In the genomic region with DNA sequence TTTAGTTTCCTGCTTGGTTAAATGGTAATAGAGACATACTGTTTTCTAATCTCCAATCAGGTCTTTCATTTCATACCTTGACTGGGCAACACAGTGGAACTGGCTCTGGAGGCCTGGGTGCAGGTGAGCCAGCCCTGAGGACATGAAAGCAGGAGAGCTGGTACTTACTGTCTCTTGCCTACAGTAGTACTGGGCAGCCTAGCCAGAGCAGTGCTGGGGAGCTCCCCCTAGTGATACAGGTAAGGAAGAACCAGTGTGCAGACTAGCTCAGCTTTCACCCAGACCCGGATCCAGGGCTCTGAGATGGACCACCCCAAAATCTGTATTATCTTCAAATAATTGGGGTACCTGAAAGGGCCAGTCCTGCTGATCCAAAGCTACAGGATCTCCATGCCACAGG, we compare ENCODE assay signal across 8 mouse cellular contexts.
DNase-seq lines count a peak whose midpoint lies in the region; ATAC-seq and TF ChIP-seq lines count a peak whose summit lies in the region.

No protein-coding gene starts in this region.

- no peaks in the 10 kb centered on the region for H3K4me1 ChIP-seq in bone marrow, adult 2 months (ENCODE audit: control insufficient read depth, insufficient read depth, low read length)
- H3K4me1 ChIP-seq in midbrain, embryonic 15.5 days = no peaks in the 10 kb centered on the region

- no peak overlapping the region for H3K27ac ChIP-seq in bone marrow, adult 2 months (ENCODE audit: control insufficient read depth, insufficient read depth, low read depth, low read length, poor library complexity)
- no peak overlapping the region for H3K27ac ChIP-seq in midbrain, embryonic 15.5 days

- H3K27me3 ChIP-seq in midbrain, embryonic 15.5 days (replicated peaks) = no peaks in the 10 kb centered on the region

- no peaks in the 10 kb centered on the region for H3K9me3 ChIP-seq in midbrain, embryonic 15.5 days

- WGBS in bone marrow, adult 2 months = 58% methylated on average over 1 of the region's 1 CpGs
- WGBS in midbrain, embryonic 15.5 days = 68% methylated on average over 1 of the region's 1 CpGs

- no peak overlapping the region for H3K4me2 ChIP-seq in midbrain, embryonic 15.5 days

- peak; percentile 34; the same call in 1 of the 2 replicates for TF ChIP-seq CTCF in bone marrow, adult 2 months (IDR thresholded peaks at IDR 0.05; ENCODE audit: control insufficient read depth, insufficient read depth, low read length)

- peak; percentile 19 for DNase-seq in layer of hippocampus, adult 11-12 months (ENCODE audit: low spot score)
- DNase-seq in layer of hippocampus, postnatal 25 days (ENCODE audit: extremely low spot score in 1 of 2, low spot score in 1 of 2) = no peak
- DNase-seq in kidney, adult 9 months = peak; percentile 36
- DNase-seq in frontal cortex, postnatal 25 days (ENCODE audit: low spot score in 2 of 2) = no peak
- no peak for DNase-seq in right cerebral cortex, postnatal 36 days (ENCODE audit: low spot score in 2 of 2)

- H3K9ac ChIP-seq in midbrain, embryonic 15.5 days = no peak overlapping the region

- no peak overlapping the region for H3K4me3 ChIP-seq in bone marrow, adult 2 months (replicated peaks; ENCODE audit: control insufficient read depth, low read depth, low read length)
- no peak overlapping the region for H3K4me3 ChIP-seq in midbrain, embryonic 15.5 days

- no peaks in the 10 kb centered on the region for H3K36me3 ChIP-seq in midbrain, embryonic 15.5 days (replicated peaks)

- no peak for TF ChIP-seq POLR2A in bone marrow, adult 2 months (IDR thresholded peaks at IDR 0.05; ENCODE audit: borderline replicate concordance, control insufficient read depth, low read depth, low read length)

- ATAC-seq in midbrain, embryonic 15.5 days (replicated peaks) = peak; percentile 55; the same call in 1 of the 2 replicates
- ATAC-seq in erythroblast, adult 5-6 weeks (replicated peaks; ENCODE audit: low FRiP score, poor library complexity, severe bottlenecking) = no peak

Comparison
In these comparisons a context has a peak if more than half of its experiments do, and no peak if none do; other contexts are left out.
1. DNase-seq: peak in layer of hippocampus, adult 11-12 months (single experiment) and kidney, adult 9 months (single experiment); none in layer of hippocampus, postnatal 25 days (0 of 2), frontal cortex, postnatal 25 days (0 of 2) and right cerebral cortex, postnatal 36 days (0 of 2).